Mouse (Mus musculus): ENCODE results near the gene Timp4. TPM values are rescaled to one million over a fixed set of nuclear protein-coding genes. Genes with fewer than 3 reads are reported as not detected.

Timp4 gene
- polyA plus RNA-seq, 1 experiment: 1.1 TPM

- WGBS: 83% methylated on average over 3 of the region's 3 CpGs
- no peak for DNase-seq (ENCODE audit: low read depth, low spot score)
Measured at GRCm38 (mm10) chr6:115210820-115211219, 41.2 kb downstream of the Timp4 start.

DNA sequence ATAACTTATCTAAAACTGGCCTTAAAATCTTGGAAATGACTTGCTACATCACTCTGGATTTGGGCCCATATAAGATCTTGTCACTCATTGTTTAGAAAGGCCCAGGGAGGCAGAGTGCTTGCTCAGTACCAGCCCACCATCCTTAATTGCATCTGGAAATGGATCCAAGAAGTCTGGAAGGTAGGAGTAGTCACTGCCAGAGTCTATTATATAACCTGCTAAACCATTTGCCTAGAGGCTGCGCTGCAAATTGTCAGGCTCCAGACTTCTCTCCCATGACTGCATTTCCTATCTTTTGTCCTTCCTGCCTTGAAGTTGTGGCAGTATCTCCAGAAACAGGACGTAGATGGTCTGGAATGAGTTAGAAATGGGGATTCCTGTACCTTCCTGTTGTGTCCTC, 41.8 kb downstream of the Timp4 start:
- DNase-seq (ENCODE audit: low read depth, low spot score): no peak
- 79% methylated on average over 2 of the region's 2 CpGs for WGBS

GRCm38 (mm10) chr6:115203029-115203428, 49.0 kb downstream of the Timp4 start:
- no peak for DNase-seq (ENCODE audit: low read depth, low spot score)
- WGBS: 78% methylated on average over 3 of the region's 3 CpGs

DNA sequence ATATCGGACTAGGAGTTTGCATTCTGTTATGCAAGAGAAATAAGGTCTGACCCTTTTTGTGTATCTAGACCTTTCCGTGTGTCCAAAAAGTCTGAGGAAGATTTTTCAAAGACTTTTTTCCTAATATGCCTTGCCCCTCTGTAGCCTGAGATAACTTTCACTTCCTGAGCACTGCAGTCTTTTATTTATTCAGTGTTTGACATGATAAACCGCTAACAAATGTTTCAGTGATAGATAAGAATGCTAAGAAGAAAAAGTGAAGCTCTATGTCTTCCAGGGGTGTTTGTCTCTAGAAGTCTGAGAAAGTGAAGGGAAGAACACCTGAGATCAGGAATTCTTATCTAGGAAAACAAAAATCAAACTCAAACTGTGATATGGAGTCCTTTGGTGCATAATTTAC, 51.3 kb downstream of the Timp4 start:
- no peak for DNase-seq (ENCODE audit: low read depth, low spot score)
- 62% methylated on average over 3 of the region's 3 CpGs for WGBS

Other genes starting within 250 kb of the Timp4 start
- 32.7 and 44.3 TPM in 2 replicates for gene Tamm41, start 214.3 kb downstream of the Timp4 start, polyA plus RNA-seq (2012; rRNA removed)
- 3.0 TPM in 2 replicates for gene Syn2, start 117.3 kb downstream of the Timp4 start, polyA plus RNA-seq (2012; rRNA removed)
- not detected in 2 replicates for gene Gm17482, start 24.9 kb downstream of the Timp4 start, polyA plus RNA-seq (2012; rRNA removed)
- gene Pparg, start 108.7 kb upstream of the Timp4 start, polyA plus RNA-seq (2012; rRNA removed): 5.3 TPM in 2 replicates

Data from large intestine, adult 2 months (tissue).